Mouse (Mus musculus) spleen, adult 2 months (tissue): ENCODE measurements around the gene Il10ra.

ENCODE experiments used
- CTCF ChIP-seq: fragments of 200-500 bp; IDR thresholded peaks from 2 replicates; pipeline ENCODE4 v1.5.1; 2011; ENCODE audit warnings: mild to moderate bottlenecking, inconsistent platforms; ENCODE audit not compliant: insufficient read depth, insufficient read length, insufficient replicate concordance; ENCODE audit errors: extremely low read depth
- POLR2A ChIP-seq: fragments of 200-500 bp; IDR thresholded peaks from 2 replicates; pipeline ENCODE4 v1.6.1; 2011; ENCODE audit warnings: low read depth, low read length, inconsistent platforms

DNA sequence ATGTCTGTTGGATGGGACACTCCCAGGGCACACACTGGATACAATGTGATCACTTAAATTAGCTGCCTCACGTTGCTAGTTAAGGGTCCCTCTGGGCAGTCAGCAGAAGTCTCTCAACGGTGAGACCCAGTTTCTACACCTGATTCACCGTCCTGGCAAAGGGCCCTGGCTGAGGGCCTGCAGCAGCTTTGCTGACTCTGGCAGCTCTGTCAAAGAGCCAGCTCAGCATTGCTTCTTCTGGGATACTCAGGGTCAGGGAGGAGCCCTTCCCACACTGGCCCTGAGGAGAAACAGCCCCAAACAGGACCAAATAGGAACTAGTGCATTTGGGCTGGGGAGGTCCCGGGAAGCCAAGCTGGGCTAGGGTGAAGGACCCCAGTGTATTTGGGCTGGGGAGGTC, 7.5 kb downstream of the Il10ra start:
- TF ChIP-seq POLR2A: no peak
- no peak for TF ChIP-seq CTCF
